Mouse (Mus musculus): ENCODE measurements around the gene Kcnmb3.

- TF ChIP-seq CTCF (IDR thresholded peaks at IDR 0.05; ENCODE audit: control insufficient read depth, insufficient read depth, insufficient read length) = no peak
- no peak for TF ChIP-seq USF1 (IDR thresholded peaks at IDR 0.05; ENCODE audit: low read depth)
- no peak for TF ChIP-seq MYOD1 (IDR thresholded peaks at IDR 0.05; ENCODE audit: control insufficient read depth, insufficient read length, low read depth)
- no peak for TF ChIP-seq MAX (IDR thresholded peaks at IDR 0.05)
- TF ChIP-seq MYOG (IDR thresholded peaks at IDR 0.05; ENCODE audit: control insufficient read depth, extremely low read depth, insufficient read length) = no peak
- no peak for TF ChIP-seq FOSL1 (IDR thresholded peaks at IDR 0.05; ENCODE audit: insufficient read depth, low read length, poor library complexity, severe bottlenecking)
- no peak for TF ChIP-seq CEBPB (IDR thresholded peaks at IDR 0.05; ENCODE audit: low read depth)
Measured at GRCm38 (mm10) chr3:32530041-32530440, 38.0 kb upstream of the Kcnmb3 start.

All from C2C12 (cell line).